Mouse (Mus musculus): ENCODE measurements around the gene Gtf2f2. TPM values are rescaled to one million over a fixed set of nuclear protein-coding genes. Genes with fewer than 3 reads are reported as not detected.
"Not testable (repeated sequence)": the region's sequence is repeated elsewhere in the genome, so short reads cannot be mapped to it uniquely, and the experiment has no call there.

The Gtf2f2 gene
- polyA plus RNA-seq, 3 experiments from 2014 or later, result 41.4 to 54.9 (median 48.8) TPM

DNA sequence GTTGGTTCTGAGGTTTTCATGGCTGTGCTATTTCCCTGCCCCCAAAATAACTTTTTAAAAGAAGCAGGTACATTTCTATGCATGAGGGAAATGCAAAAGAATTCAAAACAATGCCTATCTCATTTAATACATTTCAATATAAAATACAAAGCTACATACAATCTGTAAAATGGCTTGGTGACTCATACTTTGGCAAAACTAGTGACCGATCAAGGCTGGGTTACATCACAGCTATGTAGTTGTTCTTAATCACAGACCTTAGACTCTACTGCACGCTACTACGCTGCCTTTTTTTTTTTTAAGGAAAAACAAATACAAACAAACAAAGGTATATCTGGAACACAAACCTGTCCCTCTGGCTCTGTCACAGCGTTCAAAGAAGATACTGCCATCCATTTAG lies 18.3 kb downstream of the Gtf2f2 start:
- ATAC-seq, result no peak

DNA sequence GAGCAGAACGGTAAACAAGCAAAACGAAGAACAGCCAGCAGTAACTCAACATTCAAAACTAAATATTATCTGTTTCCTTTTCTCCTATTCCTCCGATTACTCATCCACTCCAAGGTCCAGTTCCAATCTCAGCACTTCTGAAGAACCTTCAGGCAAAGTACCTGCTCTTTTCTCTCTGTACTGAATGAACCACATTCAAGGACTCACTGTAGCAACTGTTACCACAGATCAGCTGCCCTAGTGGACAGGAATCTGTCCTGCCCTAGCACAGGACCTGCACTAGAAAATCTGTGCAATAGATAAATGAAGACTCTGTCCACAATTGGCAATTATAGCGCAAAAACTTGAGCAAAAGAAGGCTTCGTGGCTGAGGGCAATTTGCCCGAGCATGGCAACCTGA lies 19.7 kb downstream of the Gtf2f2 start:
- ATAC-seq, result no peak

DNA sequence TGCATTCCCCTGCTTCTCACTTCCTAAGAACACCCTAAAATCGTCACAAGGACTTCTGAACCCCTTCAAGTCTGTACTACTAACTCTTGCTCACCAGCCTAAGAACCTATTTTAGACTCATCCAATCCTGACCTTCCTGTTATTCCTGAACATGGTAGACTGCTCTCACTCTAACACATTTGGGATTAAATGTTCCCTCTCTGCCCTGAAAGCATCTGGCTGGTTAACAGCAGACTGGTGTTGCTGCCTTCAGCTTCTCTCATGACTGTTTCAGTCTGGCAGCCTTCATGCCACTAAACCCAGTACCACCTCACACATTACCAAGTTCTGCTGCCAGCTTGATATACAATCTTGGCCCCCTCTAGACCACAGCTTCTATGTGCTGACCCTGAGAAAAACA lies 21.5 kb downstream of the Gtf2f2 start:
- ATAC-seq, result no peak

DNA sequence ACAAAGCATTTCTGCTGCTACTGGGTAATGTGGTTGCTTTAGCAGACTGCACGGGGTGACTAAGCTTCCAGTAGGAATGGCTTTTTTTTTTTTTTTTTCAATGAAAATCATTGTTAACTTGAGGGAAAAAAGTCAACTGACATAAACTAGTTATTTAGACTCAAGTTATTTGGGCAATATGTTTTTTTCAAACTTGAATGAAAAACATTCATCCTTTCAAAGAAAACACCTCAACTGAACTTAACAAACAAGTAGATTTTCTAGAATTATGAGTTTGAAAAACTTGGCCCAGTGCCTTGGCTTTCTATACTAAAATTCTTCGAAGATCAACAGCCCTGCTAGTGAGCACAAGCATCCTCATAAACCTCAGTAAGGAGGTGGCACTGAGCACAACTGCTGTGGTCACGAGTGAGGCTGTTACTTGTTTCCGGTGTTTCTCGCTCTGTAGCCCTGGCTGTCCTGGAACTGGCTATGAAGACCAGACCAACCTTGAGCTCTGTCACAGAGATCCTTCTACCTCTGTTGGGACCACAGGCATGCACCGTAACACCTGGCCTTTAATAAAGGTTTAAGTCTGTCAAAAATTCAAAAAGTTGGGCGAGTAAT lies 23.7 kb downstream of the Gtf2f2 start:
- no peak for ATAC-seq

DNA sequence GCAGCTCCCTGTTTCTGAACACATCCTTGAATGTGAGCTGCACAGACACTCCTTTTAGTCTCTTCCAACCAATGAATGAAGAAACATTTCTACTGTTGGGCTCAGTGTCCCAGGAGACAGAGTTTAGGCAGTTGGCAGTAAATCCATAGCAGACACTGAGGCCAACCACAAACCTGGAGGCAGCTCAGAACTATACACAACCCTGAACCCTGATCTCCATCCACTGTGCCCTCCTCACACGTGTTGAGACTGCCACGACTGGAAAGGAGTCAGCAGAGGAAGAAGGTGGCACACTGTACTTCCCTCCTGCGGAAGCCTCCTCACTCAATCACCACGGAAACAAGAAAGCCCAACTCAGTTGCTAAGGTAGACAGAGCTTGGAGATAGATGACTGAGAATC lies 25.6 kb downstream of the Gtf2f2 start:
- ATAC-seq, result no peak

DNA sequence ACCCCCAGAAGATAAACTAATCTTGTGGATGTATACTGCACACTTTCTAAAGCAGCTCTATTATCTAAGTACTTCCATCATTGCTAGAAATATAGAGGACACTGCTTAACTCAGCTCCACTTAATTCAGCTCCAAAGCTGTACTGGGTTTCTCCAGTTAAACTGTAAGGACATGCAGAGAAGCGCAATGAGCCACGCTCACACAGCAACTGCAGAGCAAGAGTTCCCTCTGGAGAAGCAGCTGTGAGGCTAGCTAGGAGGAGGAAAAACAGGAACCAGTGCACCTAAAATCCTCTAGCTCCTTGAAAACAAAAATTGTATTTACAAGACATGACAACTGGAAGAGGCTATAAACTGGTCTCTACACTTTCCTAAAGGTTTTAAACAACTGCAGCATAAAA lies 26.8 kb downstream of the Gtf2f2 start:
- ATAC-seq, result no peak

DNA sequence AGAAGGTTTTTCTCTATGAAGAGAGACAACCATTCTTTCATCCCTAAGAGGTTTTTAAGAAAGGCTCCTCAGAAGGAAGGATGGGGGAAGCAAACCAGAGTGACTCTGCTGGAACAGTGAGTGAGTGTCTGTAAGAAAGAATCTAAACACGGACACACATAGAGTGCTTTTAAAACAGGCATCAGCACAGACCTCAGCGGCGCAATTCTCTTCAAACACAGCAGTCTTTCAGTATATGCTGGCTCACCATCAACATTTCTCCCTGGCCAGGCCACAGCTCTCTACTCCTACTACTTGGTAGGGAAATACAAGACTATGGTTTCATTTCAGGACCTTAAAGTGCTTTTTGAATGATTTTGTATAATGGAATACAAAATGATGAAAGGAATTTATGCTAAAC lies 29.4 kb downstream of the Gtf2f2 start:
- no peak for ATAC-seq

DNA sequence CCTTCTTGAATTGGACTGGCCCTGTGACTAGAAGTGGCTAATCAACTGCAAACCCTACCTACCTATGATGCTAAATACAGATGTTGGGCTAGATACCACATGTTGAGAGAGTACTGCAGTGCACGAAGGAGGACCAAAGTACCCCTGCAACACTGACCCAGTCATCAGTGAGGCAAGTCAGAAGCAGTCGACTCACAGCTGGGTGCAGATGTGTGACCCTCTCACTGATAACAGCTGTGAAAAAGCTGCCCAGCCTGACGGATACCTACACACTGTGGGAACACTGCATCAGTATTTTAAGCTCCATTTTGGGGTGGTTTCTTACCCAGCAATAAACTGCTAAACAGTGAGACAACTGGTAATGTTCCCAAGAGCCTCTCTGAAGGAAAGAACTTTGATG lies 34.6 kb downstream of the Gtf2f2 start:
- ATAC-seq, result no peak

DNA sequence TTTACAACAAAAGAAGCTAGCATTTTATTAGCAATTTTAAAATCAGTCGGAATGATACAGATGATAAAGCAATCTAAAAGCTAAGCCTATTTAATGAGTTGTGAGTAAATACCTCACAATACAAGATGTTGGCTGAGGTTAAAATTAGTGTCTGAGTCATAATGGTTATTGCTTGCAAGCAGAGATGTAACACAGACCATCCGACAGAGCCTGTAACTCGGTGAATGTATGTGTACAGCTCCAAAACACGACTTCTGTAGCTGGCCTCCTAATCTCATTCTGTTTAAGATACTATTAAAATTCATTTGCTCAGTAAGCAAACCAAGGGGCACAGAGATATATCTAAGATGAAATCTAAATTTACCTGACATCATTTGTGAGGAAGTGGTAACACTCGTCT lies 43.4 kb downstream of the Gtf2f2 start:
- ATAC-seq, result no peak

DNA sequence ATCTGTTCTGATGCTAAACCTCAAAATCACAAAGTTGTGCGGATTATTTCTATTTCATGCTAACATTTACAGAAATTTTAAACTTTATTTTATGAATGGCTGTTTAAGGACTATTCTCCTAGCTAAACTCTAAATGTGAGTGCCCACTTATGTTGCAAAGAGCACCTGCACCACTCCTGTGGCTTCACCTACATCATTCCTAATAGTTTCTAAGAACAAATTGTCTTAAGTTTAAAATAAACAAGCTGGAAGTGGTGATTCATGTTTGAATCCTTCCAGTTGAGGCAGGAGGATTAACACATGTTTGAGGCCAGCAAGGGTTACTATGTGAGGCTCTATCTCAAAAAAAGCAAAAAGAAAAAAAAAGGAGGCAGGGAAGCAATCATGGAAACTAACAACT lies 46.2 kb downstream of the Gtf2f2 start:
- no peak for ATAC-seq

DNA sequence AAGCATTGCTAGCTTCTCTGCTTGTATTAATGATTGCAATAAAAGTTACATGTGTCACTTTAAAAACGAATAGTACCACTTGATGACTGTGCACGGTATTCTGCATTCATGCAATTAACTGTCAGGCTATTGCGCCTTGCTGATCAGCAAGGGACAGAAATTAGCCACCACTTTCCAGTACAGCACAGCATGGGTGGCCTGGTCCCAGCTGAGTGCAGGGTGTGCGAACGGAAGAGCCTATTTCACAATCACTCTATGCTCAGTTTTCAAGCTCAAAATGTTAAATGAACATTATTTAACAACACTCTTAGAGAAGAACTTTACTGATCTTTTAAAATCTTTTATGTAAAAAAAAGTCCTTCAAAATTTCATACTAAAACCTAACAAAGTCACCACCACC lies 46.7 kb downstream of the Gtf2f2 start:
- ATAC-seq, result no peak

DNA sequence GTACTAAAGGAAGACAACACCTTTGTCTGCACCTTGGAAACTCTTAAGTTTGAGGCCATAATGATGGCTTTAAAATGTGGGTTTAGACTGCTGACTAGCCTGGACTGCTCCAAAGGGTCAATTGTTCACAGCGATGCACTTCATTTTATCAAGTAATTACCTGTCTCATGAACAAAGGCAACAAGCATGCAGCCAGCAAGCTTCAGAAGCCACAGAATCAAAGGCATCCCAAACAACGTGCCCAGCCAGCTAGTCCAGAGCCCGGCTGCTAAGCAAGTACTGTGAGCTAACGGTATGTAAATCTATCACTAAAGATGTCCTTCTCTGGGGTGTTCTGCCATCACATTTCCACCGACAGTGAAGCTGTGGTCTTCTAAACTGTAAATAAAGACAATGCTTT lies 47.5 kb downstream of the Gtf2f2 start:
- no peak for ATAC-seq

DNA sequence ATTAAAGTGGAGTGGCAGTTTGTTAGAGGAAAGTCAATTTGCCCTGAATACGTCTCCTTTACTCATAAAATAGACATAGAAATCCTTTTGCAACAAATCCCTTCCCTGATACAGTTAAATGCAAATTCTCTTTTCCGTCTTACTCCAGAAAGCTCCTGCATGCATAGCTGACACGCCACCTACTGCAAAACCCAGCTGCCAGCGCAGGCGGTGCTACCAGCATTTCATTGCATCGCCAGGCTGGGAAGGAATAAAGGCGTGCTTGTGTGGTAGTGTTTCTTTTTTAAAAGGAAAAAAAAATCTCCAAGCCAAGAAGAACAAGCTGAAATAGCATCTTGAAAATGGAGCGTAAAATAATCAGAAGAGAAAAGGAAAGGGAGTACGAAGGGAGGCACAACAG lies 48.4 kb downstream of the Gtf2f2 start:
- no peak for ATAC-seq

DNA sequence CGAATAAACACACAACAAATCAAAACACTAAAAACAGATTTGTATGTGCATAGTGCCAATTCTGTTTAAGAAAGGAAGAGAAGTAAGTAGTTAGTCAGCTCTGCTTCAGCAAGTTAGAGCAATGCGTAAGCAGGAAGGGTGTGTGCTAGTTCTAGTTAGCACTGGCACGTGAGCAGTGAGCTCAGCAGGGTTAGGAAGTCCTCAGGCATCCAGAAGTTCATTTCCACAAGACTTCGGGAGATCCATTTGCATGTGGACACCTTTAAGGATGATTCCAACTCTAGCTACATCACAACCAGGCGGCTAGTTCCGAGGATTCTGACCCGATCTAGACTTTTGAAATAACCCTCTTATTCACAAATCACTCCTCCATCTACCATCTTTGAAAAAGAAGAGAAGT lies 55.9 kb downstream of the Gtf2f2 start, which contains the start of gene Kctd4:
Gene Kctd4 (plus strand): TSS at position 244 of the 400 bp plus-strand sequence.
- ATAC-seq, result no peak

DNA sequence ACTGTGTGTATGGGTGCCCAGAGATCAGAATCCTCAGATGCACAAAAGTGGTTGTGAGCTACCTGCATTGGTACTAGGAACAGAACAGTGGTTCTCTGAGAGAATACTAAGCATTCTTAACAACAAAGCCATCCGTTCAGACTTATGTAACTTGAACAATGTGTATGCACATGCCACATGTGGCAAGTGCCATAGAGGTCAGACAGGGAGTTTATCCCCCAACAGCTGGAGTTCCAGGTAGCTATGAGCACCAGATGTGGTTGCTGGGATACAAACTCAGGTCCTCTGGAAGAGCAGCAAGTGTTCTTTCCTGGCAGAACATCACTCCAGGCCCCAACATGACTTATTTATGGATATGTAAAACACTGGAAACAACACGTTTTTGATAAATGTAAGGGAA lies 57.7 kb downstream of the Gtf2f2 start:
- ATAC-seq, result no peak

DNA sequence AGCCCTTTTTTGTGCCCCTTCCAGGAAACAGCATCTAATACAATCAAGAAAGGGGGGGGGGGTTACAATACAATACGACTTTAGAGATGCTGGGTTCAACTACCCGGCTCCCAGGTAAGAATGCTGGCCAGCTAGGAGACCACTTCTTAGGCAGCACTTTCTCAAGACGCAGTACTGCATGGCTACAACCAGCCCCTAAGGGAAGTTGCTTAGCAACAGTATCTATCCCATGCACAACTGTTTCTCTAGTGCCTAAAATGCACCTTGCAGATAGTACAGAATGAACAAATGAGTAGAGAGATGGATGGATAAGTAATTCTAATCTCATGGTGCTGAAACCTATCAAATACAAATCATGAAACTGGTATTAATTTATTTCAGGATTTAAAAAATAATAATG lies 63.0 kb downstream of the Gtf2f2 start:
- no peak for ATAC-seq

DNA sequence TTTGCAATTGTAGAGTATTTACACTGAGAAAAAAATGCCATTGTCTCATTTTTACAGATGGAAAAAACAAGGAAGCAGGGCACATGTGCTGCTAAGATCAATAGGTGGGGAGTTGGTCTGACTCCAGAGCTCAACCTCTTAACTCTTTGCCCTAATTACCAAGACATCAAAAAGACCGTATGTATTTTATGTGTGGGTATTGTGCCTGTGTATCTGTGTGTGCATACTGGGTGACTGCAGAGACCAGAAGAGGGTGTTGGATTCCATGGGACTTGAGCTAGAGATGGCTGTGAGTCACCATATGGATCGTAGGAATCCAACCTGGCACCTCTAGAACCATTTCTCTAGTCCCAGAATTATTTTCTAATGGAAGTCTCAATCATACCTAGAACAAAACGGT lies 68.3 kb downstream of the Gtf2f2 start:
- no peak for ATAC-seq

DNA sequence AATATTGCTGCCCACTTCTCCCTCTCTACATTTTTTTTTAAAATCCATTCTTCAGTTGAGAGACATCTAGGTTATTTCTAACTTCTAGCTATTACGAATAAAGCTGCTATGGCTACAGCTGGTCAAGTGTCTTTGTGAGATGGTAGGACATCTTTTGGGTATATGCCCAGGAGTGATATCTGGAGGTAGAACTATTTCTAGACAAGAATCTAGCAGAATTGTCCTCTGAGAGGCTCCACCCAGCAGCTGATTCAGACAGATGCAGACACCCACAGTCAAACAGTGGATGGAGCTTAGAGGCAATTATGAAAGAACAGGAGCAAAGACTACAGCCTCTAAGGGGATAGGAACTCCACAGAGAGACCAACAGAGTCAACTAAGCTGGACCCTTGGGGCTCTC lies 69.2 kb downstream of the Gtf2f2 start:
- ATAC-seq, result no peak

DNA sequence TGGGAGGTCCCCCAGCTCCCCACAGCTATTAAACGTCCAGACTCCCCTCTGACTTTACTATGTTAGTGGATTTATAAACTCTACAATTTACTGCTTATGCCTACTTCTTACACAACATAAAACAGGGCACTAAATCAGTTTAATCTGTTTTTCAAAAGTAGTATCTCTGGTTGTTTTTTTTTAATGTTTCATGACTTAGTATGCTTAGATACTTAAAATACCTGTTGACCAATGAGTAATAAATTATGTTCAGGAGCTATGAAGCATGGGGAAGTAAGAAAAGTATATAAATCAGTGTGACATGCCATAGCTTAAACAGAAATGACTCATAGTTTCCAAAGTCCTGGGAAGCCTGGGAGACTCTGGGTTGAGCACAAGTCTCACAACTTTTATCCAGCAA lies 73.0 kb downstream of the Gtf2f2 start:
- no peak for ATAC-seq

DNA sequence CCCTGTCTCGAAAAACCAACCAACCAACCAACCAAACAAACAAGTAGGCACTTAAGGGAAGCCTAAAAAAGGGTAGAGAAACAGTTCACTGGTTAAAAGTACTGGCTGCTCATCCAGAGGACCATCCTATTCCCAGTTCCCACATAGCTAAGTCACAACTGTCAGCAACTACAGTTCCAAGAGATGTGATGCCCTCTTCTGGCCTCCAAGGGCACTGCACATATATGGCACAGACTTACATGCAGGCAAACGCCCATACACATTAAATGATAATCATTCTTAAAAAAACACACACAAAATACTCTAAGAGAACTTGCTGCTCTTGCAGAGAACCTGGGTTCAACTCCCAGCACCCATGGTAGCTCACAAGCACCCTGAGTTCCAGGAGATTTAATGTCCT lies 76.3 kb downstream of the Gtf2f2 start:
- ATAC-seq, result no peak

DNA sequence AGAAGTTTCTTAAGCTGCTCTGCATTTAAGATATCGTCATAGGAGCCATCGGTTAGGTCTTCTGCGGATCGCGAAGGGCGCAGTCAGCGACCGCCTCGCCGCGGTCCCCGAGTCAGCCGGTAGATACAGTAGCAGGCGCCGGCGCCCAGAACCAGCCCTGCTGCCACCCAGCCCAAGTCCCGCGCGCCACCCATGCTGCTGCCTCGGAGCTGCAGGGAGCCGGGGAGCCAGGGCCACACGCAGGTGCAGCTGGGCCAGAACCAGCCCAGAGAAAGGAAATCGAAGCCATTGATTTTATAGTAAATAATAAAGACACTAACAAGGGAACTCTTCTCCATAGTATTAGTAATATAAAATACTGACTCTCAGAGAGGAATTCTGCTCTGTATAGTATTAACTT lies 79.4 kb downstream of the Gtf2f2 start:
- no peak for ATAC-seq

DNA sequence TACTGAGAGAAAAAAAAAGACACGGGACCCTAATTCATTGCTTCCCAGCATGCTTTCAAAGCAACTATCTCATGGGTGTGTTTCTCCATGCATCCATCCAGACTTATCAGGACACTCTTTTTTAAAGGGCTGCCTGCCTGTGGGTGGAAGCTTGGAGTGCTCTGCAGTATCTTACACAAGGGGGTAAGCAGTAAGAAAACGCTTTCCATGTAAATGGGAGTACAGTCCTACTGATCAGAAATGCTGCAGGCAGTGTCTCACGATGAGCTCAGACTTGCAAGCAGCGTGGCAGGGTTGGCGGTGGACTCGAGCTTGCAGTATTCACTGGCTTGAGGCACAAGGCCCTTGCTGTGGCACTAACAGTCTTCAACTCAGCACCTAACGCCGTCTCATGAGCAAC lies 81.0 kb downstream of the Gtf2f2 start:
- not testable (repeated sequence) for ATAC-seq

DNA sequence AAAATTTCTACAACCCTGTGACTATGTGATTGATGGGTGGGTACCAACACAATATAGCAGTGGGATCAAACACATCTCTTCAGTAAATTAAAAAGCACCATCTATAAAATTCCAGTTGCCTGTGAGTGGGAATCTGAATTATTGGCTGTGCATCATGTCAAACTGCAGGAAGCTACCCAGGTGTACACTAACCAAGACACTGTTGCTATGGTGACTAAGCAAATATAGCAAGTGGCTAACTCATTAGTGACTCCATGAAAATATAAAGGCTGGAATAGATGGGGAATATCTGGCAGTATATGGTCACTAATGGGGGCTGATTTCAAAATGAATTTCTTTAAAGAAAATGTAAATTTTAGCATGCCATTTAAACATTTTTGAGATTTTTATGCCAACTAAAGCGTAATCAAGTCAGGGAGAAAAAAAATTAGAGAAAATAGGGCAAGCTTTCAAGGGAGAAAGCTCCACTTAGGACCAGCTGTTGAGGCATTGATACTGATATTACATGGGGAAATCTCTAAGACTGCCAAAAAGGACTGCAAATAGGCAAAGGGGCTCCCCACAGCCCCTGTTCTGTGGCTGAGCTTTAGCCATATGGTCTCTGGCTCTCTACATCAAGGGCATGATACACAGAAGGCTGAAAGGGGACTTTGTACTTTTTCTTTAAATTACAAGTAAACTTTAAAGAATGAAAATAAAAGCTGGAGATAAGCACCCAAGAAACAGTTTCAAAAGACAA lies 87.2 kb downstream of the Gtf2f2 start:
- ATAC-seq, result no peak

DNA sequence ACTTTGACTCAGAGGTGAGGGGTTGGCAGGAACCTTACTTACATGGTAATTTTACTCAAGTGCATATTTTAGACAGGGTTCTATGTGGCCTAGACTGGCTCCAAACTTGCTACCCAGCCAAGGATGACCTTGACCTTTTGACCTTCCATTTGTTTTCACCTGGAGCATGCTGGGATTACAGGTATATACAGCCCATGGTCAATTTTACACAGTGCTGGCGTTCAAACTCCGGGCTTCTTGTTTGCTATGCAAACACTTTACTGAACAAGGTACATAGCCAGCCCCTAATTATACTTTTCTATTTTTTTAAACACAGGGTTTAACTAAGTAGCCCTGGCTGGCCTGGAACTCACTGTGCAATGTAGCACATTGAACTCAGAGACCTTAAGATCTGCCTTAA lies 98.0 kb downstream of the Gtf2f2 start:
- ATAC-seq, result no peak

DNA sequence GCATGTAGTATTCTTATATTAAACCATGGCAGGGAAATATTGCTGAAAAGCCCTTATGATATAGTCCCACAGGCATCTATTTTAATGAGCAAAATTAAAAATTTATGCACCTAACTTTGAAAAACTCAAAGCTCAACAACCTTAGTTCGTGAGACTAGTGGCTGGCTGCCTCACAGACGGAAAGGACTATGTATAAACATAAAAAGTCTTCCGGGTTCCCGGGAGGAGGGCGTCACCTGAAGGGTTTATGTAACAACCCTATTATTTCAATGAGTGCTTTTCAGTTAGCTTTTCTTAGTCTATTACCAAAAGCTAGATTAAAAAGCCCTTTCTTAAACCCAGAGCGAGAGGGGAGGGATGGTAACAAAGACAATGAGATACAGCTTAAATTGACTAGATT lies 98.7 kb downstream of the Gtf2f2 start:
- ATAC-seq, result no peak

Data from inflammation-experienced regulatory T-cells, adult 6 months (primary cell).